Mouse (Mus musculus) left cerebral cortex, postnatal 4 days (tissue): ENCODE results near the gene Zfp189. TPM values are rescaled to one million over a fixed set of nuclear protein-coding genes. Genes with fewer than 3 reads are reported as not detected.

ENCODE experiments used
- DNase-seq: peaks from one replicate; pipeline ENCODE4 v3.0.0-alpha.2; 2022
- intact Hi-C: fragments of 180-260 bp; cut with DNase I; formaldehyde crosslinking; loops from one replicate; pipeline ENCODE4 v1.15.1; 2025
- total RNA-seq, 2 experiments: library from RNA; stranded (reverse); gene quantifications; 2 replicates each; pipeline ENCODE4 v1.2.3; 2021

Gene Zfp189
- total RNA-seq, 2 experiments from 2014 or later = 9.2 to 9.3 TPM

DNA sequence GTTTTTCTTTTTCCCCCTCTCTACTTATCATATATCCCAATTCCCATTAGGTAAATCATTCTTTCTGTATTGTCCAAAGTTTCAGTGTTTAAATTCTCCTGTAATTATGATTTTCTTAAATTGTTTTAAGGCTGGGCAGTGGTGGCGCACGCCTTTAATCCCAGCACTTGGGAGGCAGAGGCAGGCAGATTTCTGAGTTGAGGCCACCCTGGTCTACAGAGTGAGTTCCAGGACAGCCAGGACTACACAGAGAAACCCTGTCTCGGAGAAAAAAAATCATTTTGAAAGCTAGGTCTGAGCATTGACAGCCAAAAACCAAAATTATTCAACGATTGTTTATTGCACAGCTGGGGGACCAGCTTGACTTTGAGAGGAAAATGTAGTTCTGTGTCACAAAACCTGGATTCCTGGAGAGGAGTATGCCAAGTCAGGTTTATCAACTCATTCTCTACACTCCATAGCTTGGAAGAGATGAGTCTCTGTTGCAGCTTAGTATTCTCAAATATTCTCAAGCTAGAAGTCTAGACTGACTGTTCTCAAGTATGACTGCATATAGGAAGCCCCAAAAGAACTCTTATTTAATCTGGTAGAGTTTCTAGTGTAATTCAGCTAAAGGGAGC is 14.8 kb downstream of the Zfp189 start:
- DNase-seq = no peak
- intact Hi-C loops = no loop called here

DNA sequence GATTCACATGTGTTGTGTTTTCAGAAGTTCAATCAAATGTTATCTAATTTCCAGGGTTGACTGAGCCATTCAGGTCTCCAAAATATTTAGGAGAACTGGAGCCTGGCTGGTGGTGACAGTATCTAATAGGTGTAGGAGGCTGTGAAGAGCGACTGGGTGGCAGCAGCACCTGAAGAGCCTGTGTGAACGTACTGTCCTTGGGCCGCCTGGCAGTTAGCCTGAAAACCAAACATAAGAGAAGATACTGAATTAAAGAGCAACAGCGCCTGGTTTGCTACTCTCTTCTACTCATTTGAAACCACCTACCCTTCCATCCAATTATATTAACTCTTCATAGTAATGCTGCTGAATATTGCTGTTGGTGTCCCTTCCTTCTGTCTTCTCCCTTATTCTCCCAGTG is 15.7 kb downstream of the Zfp189 start:
- intact Hi-C loops = no loop called here
- DNase-seq = no peak

DNA sequence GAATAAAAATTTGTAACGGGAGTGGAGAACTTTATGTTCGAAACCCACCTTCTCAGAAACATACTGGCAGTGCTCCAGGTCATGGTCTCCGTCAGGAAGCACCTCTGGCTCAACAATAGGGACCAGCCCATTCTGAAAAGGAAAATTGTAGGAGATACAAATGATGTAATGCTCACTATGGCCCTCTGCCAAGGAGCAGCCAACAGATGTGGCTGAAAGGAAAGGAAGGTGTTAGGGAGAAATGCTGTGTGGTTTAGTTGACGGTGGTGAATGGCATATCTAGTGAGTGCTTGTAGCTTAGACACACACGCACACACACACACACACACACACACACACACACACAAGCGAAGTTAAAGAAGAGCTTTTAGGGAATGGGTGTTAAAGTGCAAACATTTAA is 18.7 kb downstream of the Zfp189 start:
- no peak for DNase-seq
- intact Hi-C loops = no loop called here

DNA sequence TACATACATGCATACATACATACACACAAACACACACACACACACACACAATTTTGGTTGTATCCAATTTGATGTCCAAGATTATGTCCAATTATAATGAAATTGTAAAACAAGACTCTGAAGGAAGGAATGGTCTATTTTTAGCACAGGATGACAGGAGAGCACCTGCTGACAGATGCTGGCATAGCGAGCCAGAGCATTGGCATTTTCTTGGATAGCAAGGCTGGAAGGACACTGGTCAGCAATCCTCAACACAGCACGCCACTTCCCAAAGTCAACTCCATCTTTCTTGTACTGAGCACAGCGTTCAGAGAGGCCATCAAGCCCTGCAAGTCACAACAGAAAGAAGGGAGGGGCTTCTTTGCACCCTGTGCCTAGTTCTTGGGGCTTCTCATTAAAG is 20.0 kb downstream of the Zfp189 start:
- intact Hi-C loops = no loop called here
- no peak for DNase-seq

DNA sequence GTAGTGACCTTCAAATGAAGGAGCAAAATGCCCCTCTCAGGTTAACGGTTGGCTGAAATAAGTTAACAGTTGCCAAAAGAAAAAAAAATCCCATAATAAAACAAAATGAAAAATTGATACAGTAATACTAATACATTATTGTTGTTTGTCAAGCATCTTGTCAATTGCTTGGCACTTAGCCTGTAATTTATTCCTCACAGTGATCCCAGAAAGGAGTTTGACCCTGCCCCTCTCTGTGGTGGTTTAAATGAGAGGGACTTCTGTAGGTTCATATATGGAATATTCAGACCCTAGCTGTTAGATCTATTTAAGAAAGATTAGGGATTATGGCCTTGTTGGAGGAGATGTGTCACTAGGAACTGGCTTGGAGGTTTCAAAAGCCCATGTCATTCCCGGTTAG is 25.1 kb downstream of the Zfp189 start:
- intact Hi-C loops = no loop called here

DNA sequence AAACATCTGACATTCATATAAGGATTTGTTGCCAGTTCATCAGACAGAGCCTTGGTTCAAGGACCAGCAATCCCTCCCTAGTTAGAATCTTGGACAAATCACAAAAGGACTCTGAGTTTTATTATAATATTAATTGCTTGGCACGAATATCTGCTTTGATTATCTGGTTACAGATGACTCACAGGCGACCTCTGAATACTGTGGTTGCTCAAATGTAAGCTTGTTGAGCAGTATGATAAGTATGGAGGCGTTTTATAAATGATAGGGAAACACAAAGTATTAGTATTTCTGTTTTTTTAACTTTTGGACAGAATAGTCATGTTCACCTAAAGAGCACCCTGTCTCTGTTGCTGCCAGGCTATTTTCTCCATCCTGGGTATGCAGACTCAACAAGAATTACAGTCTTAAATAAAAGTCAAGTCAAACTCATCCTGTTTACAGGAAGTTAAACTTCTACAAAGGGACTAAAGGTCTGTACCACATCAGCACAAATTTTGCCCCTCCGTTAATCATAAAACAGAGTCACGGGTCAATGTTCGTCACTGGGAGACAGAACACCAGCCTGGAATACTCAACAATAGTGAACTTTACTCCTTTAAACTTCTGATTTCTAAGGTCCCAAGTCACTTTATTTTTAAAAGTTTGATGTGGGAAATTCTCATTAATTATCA is 26.0 kb downstream of the Zfp189 start:
- intact Hi-C loops = no loop called here

More for the DNA sequence above, 25.1 kb downstream of the Zfp189 start:
- no peak for DNase-seq

DNA sequence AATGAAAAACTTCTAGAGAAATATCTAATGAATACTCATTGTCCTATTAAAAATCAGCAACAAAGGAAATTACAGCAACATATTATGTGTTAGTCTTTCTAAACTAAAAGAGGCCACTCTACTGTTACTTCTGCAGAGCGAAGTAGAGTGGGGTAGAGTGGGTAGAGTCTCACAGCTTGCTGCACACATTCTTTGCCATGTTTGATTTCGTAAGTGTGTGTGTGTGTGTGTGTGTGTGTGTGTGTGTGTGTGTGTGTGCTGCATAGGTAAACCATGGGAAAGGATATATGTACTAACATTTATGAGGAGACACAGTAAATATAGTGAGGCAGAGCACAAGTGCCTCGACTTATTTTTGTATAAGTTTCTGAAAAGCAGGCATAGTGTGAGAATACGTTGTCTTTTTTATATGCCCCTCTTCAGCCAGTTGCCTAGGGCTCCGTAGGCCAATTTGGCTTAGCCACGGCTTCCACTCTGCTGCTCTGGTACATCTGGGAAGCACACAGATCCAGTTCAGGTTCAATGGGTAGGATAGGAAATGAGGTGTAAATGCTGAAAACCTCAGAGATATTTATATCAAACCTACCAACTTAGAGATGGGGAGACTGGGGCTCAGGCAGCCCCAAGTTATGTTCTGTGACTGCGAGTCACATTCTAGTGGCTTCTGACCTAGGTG is 26.7 kb downstream of the Zfp189 start:
- intact Hi-C loops = no loop called here

More for the DNA sequence above, 26.0 kb downstream of the Zfp189 start:
- no peak for DNase-seq

DNA sequence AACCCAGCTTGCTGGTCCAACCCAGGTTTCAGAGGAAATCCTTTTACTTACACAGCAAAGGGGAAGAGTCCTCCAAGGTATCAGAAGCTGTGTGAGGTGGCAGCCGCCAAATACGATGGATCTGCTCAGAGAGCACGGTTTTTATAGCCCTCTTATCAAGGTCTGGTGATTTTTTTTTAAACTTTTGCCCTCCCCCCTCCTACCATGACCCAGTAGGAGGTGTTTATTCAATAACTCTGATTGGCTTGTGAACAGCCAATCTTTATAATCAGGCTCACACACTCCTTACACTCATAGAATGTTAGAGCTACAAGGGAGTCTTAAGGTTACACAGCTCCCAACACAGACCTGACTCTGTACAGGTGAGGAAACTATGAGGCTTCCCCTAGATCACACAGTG is 28.4 kb downstream of the Zfp189 start, which contains the start of gene Aldob:
Gene Aldob (minus strand): TSS at position 164 of the 400 bp plus-strand sequence.
- intact Hi-C loops = no loop called here
- no peak for DNase-seq

More for the DNA sequence above, 26.7 kb downstream of the Zfp189 start:
- DNase-seq = no peak

DNA sequence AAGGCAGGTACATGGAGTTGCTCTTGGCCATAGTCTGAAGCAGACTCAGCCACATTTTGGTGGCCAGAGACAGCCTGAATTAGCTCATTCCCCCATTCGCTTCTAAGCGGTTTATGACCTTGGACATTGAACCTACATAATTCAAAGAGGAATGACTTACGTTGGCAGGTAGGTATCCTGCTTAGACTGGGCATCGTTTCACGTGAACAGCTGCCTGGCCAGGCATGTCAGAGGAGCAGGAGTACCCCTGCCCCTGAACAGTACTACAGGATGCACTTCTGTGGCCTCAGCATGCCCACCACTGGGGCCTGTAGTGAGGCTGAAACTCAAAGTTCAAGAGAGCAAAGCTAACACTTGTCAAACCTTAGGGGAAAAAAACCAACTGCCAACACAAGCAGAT is 32.4 kb downstream of the Zfp189 start:
- intact Hi-C loops = no loop called here

DNA sequence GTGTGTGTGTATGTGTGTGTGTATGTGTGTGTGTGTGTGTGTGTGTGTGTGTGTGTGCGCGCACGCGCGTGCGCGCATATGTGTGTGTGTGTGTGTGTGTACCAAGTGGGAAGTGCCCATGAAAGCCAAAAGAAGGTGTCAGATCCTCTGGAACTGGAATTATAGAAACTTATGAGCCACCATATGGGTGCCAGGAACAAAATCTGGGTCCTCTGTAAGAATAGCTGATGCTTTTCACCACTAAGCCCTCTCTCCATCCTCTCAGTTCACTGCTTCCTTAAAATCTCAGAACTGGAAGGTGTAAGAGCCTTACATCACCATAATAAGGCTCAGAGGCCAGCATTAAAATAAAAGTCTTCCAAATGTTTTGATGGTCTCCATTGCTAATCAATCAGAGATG is 36.4 kb downstream of the Zfp189 start:
- intact Hi-C loops = no loop called here
- no peak for DNase-seq

More for the DNA sequence above, 32.4 kb downstream of the Zfp189 start:
- no peak for DNase-seq

DNA sequence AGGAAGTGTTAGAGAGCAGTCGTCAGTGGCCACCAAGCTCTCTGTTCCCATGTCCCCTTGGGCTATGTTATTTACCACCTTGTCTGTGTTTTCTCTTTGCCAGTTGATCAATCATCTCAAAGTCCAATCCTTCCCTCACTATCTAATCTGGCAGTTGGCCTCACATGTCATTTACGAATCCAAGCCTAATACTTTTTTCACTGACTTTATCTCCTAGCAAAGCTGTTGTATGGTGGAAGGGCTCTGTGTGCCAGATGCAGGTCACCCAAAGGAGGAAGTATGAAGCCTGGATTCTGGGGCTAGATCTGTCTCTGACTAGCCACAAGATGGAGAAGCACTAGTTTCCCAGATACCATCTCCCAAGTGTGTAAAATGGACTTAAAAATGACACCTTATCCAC is 37.2 kb downstream of the Zfp189 start:
- intact Hi-C loops = no loop called here
- no peak for DNase-seq

DNA sequence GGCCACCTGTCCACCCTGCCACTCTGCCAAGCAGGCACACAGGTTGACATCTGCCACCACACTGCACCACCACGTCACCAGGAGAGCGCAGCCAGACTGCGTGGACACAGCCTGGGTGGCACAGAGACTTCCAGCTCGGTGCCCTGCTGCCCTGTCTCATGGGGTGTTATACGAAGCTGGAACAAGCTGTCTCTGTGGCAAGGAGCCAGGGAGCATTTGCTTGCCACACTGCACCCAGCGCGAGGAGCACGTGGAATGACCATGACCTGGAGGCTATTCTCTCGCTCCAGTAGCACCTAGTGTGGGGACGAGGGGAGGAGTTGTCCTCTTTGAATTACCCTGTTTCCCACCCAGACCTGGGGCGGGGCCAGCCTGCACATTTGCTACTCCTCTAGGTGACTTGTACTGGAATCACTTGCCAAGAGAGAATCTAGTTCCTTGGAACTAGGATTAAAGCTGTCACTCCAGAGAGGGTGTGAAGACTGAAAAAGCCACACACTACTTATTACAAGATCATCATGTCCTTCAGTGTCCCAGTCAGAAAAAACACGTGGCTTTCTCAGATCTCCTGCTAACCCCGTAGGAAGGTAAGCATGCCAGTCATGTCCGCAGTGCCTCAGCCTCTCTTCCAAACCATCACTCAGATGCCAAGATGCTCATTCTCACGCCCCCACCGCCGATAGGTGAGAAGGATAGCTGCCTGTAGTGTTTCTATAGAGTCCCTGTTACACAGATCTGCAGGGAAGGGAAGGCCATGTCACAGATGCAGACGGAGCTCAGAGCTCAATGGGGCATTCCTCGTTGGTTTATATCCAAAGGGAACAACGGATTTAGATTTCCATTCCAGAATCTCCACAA is 39.2 kb downstream of the Zfp189 start:
- intact Hi-C loops = no loop called here
- DNase-seq = peak; percentile 89

DNA sequence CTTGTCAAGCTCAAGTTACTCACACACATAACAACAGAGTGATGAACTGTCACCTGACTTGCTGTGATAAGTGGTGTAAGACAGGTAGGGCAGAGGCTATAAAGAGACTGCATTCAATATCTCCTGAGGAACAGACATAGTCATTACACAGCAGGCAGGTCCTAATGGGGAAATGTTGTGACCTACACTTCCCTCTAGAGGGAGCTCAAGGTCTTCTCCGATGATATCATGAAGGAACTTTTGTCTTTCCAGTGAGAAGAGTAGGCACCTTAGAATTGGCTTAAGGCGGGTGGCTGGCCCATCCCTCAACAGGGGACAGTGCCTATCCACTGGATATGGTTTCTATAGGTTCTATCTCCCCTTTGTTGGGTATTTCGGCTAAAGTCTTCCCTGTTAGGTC is 46.6 kb downstream of the Zfp189 start:
- peak; percentile 41 for DNase-seq
- intact Hi-C loops = loop anchor here (2.0 kb wide), 1 partner anchor 59 kb away; no protein-coding TSS in a partner anchor

DNA sequence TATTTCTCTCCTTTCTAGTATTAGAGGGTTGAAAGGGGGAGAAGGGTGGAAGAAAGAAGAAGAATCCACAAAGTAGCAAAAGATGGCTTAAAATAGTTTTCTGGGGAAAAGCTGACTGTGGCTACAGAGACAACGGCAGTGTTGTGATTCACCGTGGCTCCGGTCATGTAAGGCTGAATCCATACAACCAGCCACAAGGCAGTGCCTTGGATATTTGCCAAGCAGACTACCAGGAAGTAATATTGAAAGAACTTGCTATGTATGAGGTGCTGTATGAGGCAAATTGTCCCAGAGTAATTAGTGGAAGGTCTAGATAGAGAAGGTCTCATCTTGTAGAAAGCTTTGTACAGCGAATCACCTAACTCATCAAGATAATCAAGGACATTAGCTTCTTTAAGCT is 51.2 kb downstream of the Zfp189 start:
- intact Hi-C loops = no loop called here
- no peak for DNase-seq

Other genes starting within 250 kb of the Zfp189 start
- not detected for gene Acnat2, start 113.0 kb upstream of the Zfp189 start, total RNA-seq
- under 1 TPM; 0.42 to 0.68 TPM for gene Acnat1, start 47.3 kb upstream of the Zfp189 start, total RNA-seq
- under 1 TPM in 1 of 2 experiments, not detected in 1; 0.38 TPM for gene Baat, start 14.6 kb upstream of the Zfp189 start, total RNA-seq
- 10 to 100 TPM; 40.3 to 41.0 TPM for gene Mrpl50, start 83 bp upstream of the Zfp189 start, total RNA-seq
- under 1 TPM; 0.79 to 0.96 TPM for gene Aldob, start 28.4 kb downstream of the Zfp189 start, total RNA-seq
- 10 to 100 TPM; 67.8 to 71.7 TPM for gene Tmem246, start 76.7 kb downstream of the Zfp189 start, total RNA-seq
- 10 to 100 TPM; 84.4 to 85.8 TPM for gene Rnf20, start 110.8 kb downstream of the Zfp189 start, total RNA-seq
- 1 to 10 TPM; 2.3 TPM for gene Ppp3r2, start 160.8 kb downstream of the Zfp189 start, total RNA-seq